Mouse (Mus musculus) embryo, embryonic 9.5 days (tissue): ENCODE results near the gene Tmc3.

Experiments used
- DNase-seq: peaks from one replicate; pipeline ENCODE4 v3.0.0-alpha.2; 2017; ENCODE audit errors: extremely low spot score

Gene Tmc3

DNA sequence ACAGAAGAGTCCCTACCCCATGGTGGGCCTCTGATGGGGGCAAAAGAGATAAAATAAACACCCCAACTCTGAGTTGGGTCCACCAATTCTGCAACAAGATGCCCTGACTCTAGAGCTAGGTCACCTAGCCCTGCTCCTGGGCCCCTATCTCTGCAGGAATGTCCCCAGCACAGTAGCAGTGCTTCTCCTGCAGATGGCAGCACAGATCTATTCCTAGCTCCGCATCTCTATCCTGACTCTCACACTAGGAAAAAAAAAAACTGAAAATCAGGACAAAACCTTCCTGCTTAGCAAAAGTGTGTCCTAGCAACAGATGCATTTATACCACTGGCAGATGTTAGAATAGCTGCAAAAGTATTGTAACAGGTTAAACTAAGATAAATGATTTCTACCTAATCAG is 84.0 kb downstream of the Tmc3 start:
- DNase-seq, result peak; percentile 29

DNA sequence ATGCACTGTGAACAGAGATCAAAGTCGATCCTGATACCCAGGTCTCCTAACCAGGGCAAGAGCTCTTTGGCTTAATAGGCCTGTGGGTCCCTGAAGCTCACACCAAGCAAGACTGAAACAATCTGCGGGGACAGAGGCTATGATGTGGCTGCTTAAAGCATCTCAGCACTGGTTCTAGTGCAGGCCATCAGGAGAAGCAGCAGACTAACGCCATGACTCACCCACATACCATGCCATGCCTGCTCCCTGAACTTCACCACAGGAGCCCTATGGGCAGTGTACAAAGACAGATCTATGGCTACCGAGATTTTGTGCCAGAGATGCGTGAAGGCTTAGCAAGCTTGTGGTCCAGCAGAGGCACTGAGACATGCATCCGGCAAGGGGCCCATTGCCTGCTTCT is 86.8 kb downstream of the Tmc3 start:
- DNase-seq, result no peak
